Mouse (Mus musculus): ENCODE measurements around the gene Col23a1. TPM values are rescaled to one million over a fixed set of nuclear protein-coding genes. Genes with fewer than 3 reads are reported as not detected.

Col23a1 gene
- total RNA-seq, 4 experiments from 2014 or later, result 0.82 to 1.6 (median 0.93) TPM

DNA sequence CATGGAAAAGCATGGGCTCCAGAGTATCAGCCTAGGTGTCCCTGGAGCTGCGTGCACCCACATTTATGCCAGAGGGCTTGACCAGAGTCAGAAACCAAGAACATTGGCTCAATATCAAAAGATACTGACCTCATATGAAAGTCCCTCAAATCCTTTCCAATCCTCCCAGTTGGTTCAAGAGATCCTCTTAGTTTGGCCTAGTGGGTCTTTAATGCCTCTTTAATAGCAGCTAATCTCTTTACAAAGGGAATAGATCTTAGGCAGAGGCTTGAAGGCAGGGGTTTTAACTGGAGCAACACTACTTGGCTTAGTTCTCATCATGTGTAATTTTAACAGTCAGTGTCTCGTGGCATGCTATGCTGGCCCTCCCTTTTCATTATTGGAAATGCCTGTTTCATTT is 184.0 kb downstream of the Col23a1 start:
- DNase-seq (ENCODE audit: low spot score in 2 of 2), result no peak

DNA sequence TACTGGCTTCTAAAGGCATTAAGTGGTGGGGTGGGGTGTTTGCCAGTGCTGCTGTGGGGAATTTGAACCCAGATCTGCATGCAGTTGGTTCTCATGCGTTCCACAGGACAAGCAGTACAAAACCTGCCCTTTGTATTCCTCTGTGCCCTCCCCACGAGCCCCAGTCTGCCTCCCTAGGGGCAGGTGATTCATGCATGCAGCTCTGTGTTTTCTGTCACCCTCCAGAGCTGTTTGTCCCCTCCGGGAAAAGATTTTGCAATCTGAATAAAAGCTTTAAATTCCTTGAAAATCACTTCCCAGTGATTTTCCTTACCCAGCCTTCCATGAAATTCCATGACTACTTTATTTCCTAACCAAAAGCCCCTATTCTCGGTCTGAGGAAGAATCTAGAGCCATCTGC is 186.8 kb downstream of the Col23a1 start:
- DNase-seq (ENCODE audit: low spot score in 2 of 2), result no peak

DNA sequence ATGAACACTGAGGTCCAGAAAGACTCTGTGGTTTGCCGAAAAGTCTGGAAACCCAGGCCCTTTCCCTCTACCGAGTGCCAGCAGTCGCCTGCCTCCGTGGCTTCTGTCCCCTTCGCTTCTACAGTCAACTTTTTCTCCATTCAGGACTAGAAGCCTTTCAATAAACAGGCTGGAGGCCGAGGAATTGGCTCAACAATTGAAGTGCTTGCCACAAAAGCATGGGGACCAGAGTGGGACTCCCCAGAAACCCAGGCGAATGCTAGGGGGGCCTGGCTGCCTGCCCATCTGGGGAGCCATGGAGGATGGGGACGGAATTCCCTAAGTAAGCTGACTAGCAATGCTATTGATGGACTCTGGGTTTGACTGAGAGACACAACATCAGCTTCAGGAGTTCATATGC is 187.9 kb downstream of the Col23a1 start:
- DNase-seq (ENCODE audit: low spot score in 2 of 2), result no peak

- no peak for DNase-seq (ENCODE audit: low spot score in 2 of 2)
These were observed 192.5 kb downstream of the Col23a1 start for GRCm38 (mm10) chr11:51482251-51482650.

DNA sequence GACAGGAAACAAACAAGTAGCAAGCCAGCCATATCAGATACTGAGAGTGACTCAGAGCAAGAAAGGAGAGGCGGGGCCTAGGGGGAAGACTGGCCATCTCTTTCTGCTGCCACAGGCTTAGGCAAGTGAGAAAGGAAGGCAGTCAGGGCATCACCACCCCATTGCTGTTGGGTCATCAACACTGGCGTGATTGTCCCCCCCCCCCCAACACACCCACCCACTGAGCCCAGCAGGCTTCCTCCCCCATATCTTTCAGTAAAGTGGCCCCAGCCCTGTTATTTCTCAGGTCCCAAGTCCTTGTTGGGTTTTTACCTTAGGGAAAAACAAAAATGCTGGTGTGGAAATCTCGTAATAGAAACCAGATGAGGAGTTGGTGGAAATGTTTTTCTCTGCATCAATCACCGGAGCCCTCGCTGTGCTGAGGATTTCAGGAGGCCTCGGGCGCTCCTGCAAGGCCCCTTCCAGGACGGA is 195.4 kb downstream of the Col23a1 start:
- DNase-seq (ENCODE audit: low spot score in 2 of 2), result no peak

- DNase-seq (ENCODE audit: low spot score in 2 of 2), result no peak
These were observed 196.2 kb downstream of the Col23a1 start for GRCm38 (mm10) chr11:51485775-51486464.

GRCm38 (mm10) chr11:51488813-51489212 is 199.1 kb downstream of the Col23a1 start:
- DNase-seq (ENCODE audit: low spot score in 2 of 2), result no peak

DNA sequence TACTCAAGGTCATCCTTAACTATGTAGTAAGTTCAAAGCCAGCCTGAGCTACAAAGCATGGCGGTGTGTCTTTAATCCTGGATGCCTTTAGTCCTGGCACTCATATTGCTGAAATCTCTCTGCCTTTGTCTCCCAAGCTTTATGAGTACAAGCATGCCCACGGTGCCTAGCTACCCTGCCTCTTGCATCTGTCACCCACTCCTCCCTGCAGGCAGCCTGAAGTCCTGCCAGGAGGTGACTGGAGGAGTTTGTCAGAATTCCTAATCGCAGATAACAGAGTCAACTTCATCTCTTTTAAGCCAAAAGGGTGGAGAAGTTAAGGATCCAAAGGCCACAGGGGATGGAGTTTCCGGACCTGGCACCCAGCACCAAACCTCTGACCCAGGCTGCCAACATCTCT is 203.7 kb downstream of the Col23a1 start:
- DNase-seq (ENCODE audit: low spot score in 2 of 2), result no peak

- DNase-seq (ENCODE audit: low spot score in 2 of 2), result no peak
These were observed 204.5 kb downstream of the Col23a1 start for GRCm38 (mm10) chr11:51494178-51494577.

GRCm38 (mm10) chr11:51499776-51500175 is 210.1 kb downstream of the Col23a1 start:
- no peak for DNase-seq (ENCODE audit: low spot score in 2 of 2)

DNA sequence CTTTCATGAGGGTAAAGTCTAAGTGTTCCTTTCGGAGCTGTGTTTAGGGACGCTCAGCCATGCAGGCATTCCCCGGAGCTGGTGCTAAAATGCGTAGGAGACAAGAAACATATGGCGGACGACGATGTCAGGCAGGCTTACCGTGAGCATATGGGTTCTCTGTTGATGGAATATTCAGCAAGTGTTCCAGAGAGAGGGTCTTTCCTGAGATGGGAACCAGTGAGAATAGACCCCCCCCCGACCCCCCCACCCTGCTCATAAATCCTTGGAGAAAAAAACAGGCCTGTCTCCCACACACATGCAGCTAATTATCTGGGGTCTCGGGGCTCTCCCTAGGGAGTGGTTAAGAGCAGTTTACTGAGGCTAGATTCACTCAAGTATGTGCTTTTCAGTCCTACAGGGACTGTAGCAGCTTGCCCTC is 212.7 kb downstream of the Col23a1 start:
- no peak for DNase-seq (ENCODE audit: low spot score in 2 of 2)

- DNase-seq (ENCODE audit: low spot score in 2 of 2), result no peak
These were observed 215.2 kb downstream of the Col23a1 start for GRCm38 (mm10) chr11:51504946-51505345.

GRCm38 (mm10) chr11:51508053-51508452 is 218.3 kb downstream of the Col23a1 start:
- DNase-seq (ENCODE audit: low spot score in 2 of 2), result no peak

- DNase-seq (ENCODE audit: low spot score in 2 of 2), result no peak
These were observed 219.5 kb downstream of the Col23a1 start for GRCm38 (mm10) chr11:51509211-51509610.

- no peak for DNase-seq (ENCODE audit: low spot score in 2 of 2)
These were observed 223.3 kb downstream of the Col23a1 start for GRCm38 (mm10) chr11:51513019-51513418.

DNA sequence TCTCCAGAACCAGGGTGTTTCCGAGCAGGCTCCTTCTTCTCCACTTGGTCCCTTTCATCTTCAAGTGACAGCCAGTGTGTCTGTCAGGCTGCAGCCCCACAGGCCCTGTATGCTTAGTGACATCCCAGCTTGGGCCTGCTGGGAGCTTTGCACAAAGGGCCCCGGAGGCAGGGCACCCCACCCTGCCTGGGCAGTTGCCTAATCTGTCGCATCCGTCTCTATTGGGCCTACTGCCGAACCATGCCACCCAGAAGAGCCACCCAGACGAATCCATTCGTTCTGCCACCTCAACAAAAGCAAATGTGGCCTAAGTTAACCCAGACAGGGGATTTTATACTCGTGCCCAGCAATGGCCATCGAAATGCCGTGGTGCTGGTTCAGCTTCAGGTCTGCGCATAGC is 225.6 kb downstream of the Col23a1 start:
- DNase-seq (ENCODE audit: low spot score in 2 of 2), result no peak

GRCm38 (mm10) chr11:51518100-51518499 is 228.4 kb downstream of the Col23a1 start:
- DNase-seq (ENCODE audit: low spot score in 2 of 2), result no peak

DNA sequence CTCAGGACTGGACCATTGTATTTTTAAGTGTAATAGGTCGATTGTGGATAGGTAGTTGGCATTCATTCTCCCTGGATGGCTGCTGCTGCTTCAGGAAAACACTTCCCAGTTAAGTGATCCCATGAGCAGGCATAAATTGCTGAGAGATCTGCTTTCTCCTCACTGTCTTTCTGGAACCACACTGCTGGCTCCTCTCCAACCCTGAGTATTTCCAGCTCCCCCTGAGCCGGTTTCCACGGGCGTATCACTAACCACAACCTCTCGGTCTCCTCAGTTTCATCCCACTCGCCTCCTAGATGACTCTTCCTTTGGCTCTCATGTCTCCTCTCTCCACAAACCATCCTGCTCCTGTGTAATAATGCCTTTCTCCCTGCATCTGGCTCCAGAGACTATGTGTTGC is 228.9 kb downstream of the Col23a1 start:
- no peak for DNase-seq (ENCODE audit: low spot score in 2 of 2)

- no peak for DNase-seq (ENCODE audit: low spot score in 2 of 2)
These were observed 231.7 kb downstream of the Col23a1 start for GRCm38 (mm10) chr11:51521440-51521839.

- no peak for DNase-seq (ENCODE audit: low spot score in 2 of 2)
These were observed 233.5 kb downstream of the Col23a1 start for GRCm38 (mm10) chr11:51523215-51523614.

DNA sequence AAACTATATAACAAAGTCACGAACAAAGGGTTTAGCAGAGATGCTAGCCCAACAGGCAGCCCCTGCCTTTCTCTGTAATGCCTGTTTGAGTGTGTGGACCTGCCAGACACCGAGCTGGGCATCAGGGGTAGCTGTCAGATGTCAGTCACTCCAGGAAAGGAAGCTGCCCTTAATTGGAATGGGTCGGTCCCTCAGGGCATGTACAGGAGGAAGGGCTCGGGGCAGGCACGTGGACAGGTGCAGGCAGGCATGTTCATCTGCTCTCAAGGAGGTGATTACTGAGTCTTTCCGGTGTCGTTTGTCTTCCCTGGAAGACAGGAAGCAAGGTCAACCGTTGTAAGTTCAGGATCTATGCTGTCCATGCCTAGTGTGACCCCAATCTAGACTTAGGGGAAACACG is 233.9 kb downstream of the Col23a1 start:
- DNase-seq (ENCODE audit: low spot score in 2 of 2), result no peak

GRCm38 (mm10) chr11:51526631-51527161 is 237.0 kb downstream of the Col23a1 start:
- no peak for DNase-seq (ENCODE audit: low spot score in 2 of 2)

- DNase-seq (ENCODE audit: low spot score in 2 of 2), result no peak
These were observed 243.4 kb downstream of the Col23a1 start for GRCm38 (mm10) chr11:51533128-51533533.

Data from gastrocnemius, adult 8-10 months (tissue).